Mouse (Mus musculus) left cerebral cortex, adult 11 months (tissue): ENCODE data around the gene Pik3r3.
"Not testable (repeated sequence)": the region's sequence is repeated elsewhere in the genome, so short reads cannot be mapped to it uniquely, and the experiment has no call there.

ENCODE experiments used
- DNase-seq: peaks from one replicate; pipeline ENCODE4 v3.0.0; 2022; ENCODE audit warnings: low spot score

Pik3r3 gene

GRCm38 (mm10) chr4:116220071-116220650 lies 1.3 kb upstream of the Pik3r3 start:
- no peak for DNase-seq

GRCm38 (mm10) chr4:116220780-116221139 lies 658 bp upstream of the Pik3r3 start:
- no peak for DNase-seq

DNA sequence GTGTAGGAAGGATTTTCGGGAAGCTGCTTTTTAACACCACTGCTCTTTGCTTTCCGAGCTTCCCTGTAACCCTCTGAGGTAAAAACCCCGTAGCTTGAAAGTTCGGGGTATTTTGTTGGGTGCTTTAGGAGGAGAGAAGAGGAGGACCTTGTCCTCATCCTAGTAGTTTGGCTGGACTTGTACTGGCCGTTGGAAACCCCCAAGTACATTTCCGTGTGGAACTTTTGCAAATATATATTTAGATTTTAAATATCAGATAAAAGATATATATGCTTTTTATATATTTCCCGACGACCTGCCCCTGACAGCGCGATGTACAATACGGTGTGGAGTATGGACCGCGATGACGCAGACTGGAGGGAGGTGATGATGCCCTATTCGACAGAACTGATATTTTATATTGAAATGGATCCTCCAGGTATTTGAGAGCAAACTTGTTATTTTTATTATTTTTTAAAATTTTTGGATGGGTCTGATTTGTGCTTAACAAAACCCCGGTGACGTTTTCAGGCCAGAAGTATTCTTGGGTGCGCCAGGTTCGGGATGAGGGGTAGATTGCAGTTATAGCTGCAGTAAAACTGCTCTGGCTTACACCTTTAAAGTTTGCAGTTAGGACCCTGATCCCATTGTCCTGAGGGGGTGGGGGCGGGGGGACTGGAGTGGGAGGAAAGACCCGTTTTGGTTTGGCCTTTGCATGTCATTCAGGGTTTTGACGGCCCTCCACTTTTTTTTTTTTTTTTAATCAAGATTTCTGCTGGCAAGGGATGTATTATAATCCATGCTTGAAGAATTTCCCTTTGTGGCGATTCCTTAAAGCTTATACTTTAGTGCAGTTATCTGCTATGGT lies 801 bp downstream of the Pik3r3 start:
- no peak for DNase-seq

GRCm38 (mm10) chr4:116222843-116223119 lies 1.4 kb downstream of the Pik3r3 start:
- DNase-seq: no peak

- no peak for DNase-seq
These were observed 22.0 kb downstream of the Pik3r3 start for GRCm38 (mm10) chr4:116243377-116243776.

DNA sequence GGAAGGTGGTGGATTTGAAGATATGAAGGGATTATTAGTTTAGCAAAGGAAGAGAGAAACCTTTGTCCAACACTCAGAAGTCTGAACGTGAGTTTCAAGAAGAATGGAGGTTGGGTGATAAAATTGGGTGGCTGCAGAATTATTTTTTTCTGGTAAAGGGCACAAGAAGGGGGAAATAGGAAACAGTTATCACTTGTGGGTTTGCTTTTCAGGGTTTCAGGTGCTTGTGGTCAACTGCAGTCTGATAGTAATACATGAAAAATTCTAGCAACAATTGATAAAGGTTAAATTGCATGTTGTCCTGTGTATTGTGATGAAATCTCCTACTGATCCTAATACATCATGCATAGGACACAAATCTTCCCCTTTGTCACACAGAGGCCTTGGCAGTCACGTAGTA lies 22.8 kb downstream of the Pik3r3 start:
- no peak for DNase-seq

- not testable (repeated sequence) for DNase-seq
These were observed 24.5 kb downstream of the Pik3r3 start for GRCm38 (mm10) chr4:116245926-116246325.

GRCm38 (mm10) chr4:116249986-116250385 lies 28.6 kb downstream of the Pik3r3 start:
- no peak for DNase-seq

DNA sequence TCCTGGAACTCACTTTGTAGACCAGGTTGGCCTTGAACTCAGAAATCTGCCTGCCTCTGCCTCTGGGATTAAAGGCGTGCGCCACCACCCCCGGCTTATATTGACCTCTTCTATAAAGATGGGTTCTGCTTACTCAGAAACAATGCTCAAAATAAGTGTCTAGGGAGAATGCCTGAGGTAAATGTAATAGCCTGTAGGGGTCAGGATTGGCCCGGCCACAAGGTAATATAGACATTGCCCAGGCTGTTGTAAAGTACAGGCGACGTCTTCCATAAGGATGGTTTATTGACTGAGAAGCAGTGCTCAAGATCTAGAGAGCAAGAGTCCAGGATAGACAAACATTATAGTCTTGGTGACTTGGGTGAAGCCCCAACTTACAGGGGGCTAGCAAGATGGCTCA lies 46.8 kb downstream of the Pik3r3 start:
- no peak for DNase-seq

GRCm38 (mm10) chr4:116282211-116282610 lies 60.8 kb downstream of the Pik3r3 start:
- DNase-seq: no peak

DNA sequence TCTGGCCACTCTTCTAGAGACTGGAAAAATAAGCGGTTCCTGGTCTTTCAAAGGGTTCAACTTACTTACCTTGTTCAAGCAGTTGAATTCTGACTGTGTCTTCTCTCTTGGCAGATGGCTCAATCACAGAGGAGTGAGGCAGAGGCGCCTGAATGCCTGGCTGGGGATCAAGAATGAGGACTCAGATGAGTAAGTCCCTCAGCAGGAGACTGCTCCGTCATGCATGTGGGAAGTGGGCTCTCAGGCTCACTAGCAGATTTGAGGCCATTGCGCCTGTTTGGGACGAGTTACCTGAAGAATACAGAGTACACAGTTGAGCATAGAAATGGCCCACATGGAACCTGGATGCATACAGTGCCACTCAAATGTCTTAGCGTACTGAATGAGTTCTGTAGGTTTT lies 70.1 kb downstream of the Pik3r3 start:
- no peak for DNase-seq

DNA sequence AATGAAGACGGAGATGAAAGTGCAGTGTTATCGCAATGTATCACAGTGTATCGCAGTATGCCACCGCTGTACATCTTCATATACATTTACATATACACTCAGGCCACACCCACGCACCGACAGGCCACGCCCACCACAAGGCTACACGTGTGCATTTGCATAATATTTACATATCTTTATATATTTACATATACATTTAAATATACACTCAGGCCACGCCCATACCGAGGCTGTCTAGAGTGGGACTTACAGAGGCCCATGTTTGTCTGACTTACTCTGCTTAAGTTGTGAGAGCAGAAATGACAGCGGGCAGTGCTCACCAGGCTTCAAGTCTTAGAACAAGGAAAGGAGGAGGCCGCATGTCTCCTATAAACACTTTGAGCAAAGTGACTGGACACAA lies 71.9 kb downstream of the Pik3r3 start:
- no peak for DNase-seq

GRCm38 (mm10) chr4:116300878-116301355 lies 79.5 kb downstream of the Pik3r3 start:
- DNase-seq: no peak

- DNase-seq: no peak
These were observed 83.1 kb downstream of the Pik3r3 start for GRCm38 (mm10) chr4:116304551-116304950.

DNA sequence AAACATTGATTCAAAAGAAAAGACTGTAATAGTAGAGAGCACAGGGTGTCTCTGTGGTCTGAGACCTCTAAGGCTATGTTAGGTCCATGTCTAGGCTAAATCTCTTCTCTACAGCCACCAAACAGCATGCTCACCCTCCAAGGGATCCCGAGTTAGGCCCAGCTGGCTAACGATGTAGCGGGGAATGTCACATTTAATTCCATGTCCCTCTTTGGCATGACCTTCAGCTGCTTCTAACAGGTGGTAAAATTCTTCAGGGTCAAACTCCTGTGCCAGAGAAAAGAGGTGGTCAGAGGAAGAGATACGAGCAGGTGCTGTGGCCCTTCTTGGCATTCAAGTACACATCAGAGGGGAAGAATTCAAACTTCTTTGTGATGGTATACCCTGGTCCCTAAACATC lies 96.2 kb downstream of the Pik3r3 start:
- DNase-seq: no peak

DNA sequence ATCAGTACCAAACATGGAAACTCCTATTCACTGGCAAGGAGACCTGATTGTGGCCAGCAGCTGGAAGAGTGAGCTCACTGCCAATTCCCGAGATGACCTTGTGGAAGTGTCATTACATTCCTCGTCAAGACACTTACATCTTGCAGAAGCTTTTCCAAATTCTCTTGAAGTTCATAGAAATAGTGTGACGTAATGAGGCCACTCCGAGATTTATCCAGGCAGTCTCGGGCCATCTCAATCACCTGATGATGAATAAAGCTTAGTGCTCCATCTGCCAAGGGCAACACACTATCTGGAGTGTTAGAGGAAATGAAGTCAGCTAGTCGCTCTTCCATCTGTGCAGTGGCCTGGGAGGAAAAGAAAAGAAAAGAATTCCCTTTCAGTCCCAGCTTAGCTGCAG lies 100.7 kb downstream of the Pik3r3 start:
- DNase-seq: no peak

GRCm38 (mm10) chr4:116329256-116329655 lies 107.8 kb downstream of the Pik3r3 start:
- no peak for DNase-seq

GRCm38 (mm10) chr4:116336294-116336693 lies 114.9 kb downstream of the Pik3r3 start:
- DNase-seq: no peak

GRCm38 (mm10) chr4:116342119-116342518 lies 120.7 kb downstream of the Pik3r3 start:
- DNase-seq: peak; percentile 19

DNA sequence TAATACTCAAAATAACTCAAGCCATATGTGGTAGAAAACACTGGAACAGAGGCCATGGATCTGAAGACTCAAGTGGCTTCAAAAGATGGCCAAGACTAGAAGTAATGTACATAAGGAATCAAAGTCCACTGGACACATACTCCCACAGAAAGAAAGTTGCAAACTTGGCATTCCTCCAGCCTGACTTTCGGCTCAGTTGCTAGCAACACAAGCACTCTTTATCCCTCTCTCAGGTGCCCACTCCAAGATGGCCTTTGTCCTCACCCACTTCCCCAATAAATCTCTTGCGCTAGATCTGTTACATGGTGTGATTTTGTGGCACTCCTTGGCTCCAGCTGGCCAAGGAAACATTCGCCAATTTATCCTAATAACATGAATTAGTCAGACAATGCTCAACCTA lies 131.1 kb downstream of the Pik3r3 start:
- no peak for DNase-seq
